Mouse (Mus musculus): ENCODE data around the gene Cysltr2. TPM values are rescaled to one million over a fixed set of nuclear protein-coding genes. Genes with fewer than 3 reads are reported as not detected.

Cysltr2 gene
- polyA plus RNA-seq (2014; fragmentation: Nextera tagmentation; extraction: Ambion mirVana) = 0.20 TPM in 1 of 2 replicates, not detected in the other

GRCm38 (mm10) chr14:73048937-73049336, at the start of gene Cysltr2:
Gene Cysltr2 (minus strand): TSS chr14:73049114.
- Histone ChIP-seq H3K27me3 (ENCODE audit: control insufficient read depth, insufficient read depth, low read length) (no peaks in the 10 kb centered on the region), H3K9ac (ENCODE audit: low read depth, low read length) (no peak within 1 kb of the TSS), H3K27ac (ENCODE audit: low read depth, low read length) (no peak within 1 kb of the TSS)

GRCm38 (mm10) chr14:73094802-73095550, 46.1 kb upstream of the Cysltr2 start:
- no peak; the same call in 1 of the 2 replicates for ATAC-seq (ENCODE audit: low FRiP score, low TSS enrichment)
- H3K9me3 ChIP-seq (ENCODE audit: control insufficient read depth, low read length) = no peaks in the 10 kb centered on the region
- no peak overlapping the region for H3K4me2 ChIP-seq (replicated peaks; ENCODE audit: low read depth, low read length)
- H3K27me3 ChIP-seq (ENCODE audit: control insufficient read depth, insufficient read depth, low read length) = no peaks in the 10 kb centered on the region
- H3K4me1 ChIP-seq (ENCODE audit: control insufficient read depth, insufficient read depth, low read length) = no peaks in the 10 kb centered on the region
- H3K4me3 ChIP-seq (ENCODE audit: low read length) = no peak overlapping the region
- H3K27ac ChIP-seq (ENCODE audit: low read depth, low read length) = no peak overlapping the region
- WGBS = 60% methylated on average over 13 of the region's 13 CpGs
- H3K9ac ChIP-seq (ENCODE audit: low read depth, low read length) = no peak overlapping the region
- no peaks in the 10 kb centered on the region for H3K36me3 ChIP-seq (ENCODE audit: control insufficient read depth, insufficient read depth, low read length)

More at GRCm38 (mm10) chr14:73048937-73049336, at the start of gene Cysltr2:
- H3K36me3 ChIP-seq (ENCODE audit: control insufficient read depth, insufficient read depth, low read length) = no peaks in the 10 kb centered on the region
- no peak within 1 kb of the TSS for H3K4me3 ChIP-seq (ENCODE audit: low read length)
- no peaks in the 10 kb centered on the region for H3K9me3 ChIP-seq (ENCODE audit: control insufficient read depth, low read length)
- H3K4me1 ChIP-seq (ENCODE audit: control insufficient read depth, insufficient read depth, low read length) = no peaks in the 10 kb centered on the region
- 61% methylated on average over 6 of the region's 6 CpGs for WGBS
- ATAC-seq (ENCODE audit: low FRiP score, low TSS enrichment) = no peak
- H3K4me2 ChIP-seq (replicated peaks; ENCODE audit: low read depth, low read length) = no peak within 1 kb of the TSS

GRCm38 (mm10) chr14:73092871-73093270, 44.0 kb upstream of the Cysltr2 start:
- no peak for ATAC-seq (ENCODE audit: low FRiP score, low TSS enrichment)
- WGBS = 88% methylated on average over 3 of the region's 3 CpGs
- H3K4me2 ChIP-seq (replicated peaks; ENCODE audit: low read depth, low read length) = no peak overlapping the region
- H3K9ac ChIP-seq (ENCODE audit: low read depth, low read length) = no peak overlapping the region
- no peak overlapping the region for H3K27ac ChIP-seq (ENCODE audit: low read depth, low read length)
- H3K27me3 ChIP-seq (ENCODE audit: control insufficient read depth, insufficient read depth, low read length) = no peaks in the 10 kb centered on the region
- H3K4me1 ChIP-seq (ENCODE audit: control insufficient read depth, insufficient read depth, low read length) = no peaks in the 10 kb centered on the region
- no peaks in the 10 kb centered on the region for H3K36me3 ChIP-seq (ENCODE audit: control insufficient read depth, insufficient read depth, low read length)
- H3K9me3 ChIP-seq (ENCODE audit: control insufficient read depth, low read length) = no peaks in the 10 kb centered on the region
- H3K4me3 ChIP-seq (ENCODE audit: low read length) = no peak overlapping the region

GRCm38 (mm10) chr14:73088224-73088623, 39.3 kb upstream of the Cysltr2 start:
- Histone ChIP-seq H3K4me1 (ENCODE audit: control insufficient read depth, insufficient read depth, low read length) (no peaks in the 10 kb centered on the region), H3K4me2 (replicated peaks; ENCODE audit: low read depth, low read length) (no peak overlapping the region), H3K36me3 (ENCODE audit: control insufficient read depth, insufficient read depth, low read length) (no peaks in the 10 kb centered on the region), H3K9me3 (ENCODE audit: control insufficient read depth, low read length) (no peaks in the 10 kb centered on the region), H3K27me3 (ENCODE audit: control insufficient read depth, insufficient read depth, low read length) (no peaks in the 10 kb centered on the region), H3K27ac (ENCODE audit: low read depth, low read length) (no peak overlapping the region), H3K4me3 (ENCODE audit: low read length) (no peak overlapping the region), H3K9ac (ENCODE audit: low read depth, low read length) (no peak overlapping the region)
- ATAC-seq (ENCODE audit: low FRiP score, low TSS enrichment) = no peak
- 81% methylated on average over 1 of the region's 1 CpGs for WGBS

- Histone ChIP-seq H3K4me2 (replicated peaks; ENCODE audit: low read depth, low read length) (no peak overlapping the region), H3K9me3 (ENCODE audit: control insufficient read depth, low read length) (no peaks in the 10 kb centered on the region), H3K4me1 (ENCODE audit: control insufficient read depth, insufficient read depth, low read length) (no peaks in the 10 kb centered on the region), H3K9ac (ENCODE audit: low read depth, low read length) (no peak overlapping the region), H3K36me3 (ENCODE audit: control insufficient read depth, insufficient read depth, low read length) (no peaks in the 10 kb centered on the region), H3K27ac (ENCODE audit: low read depth, low read length) (no peak overlapping the region), H3K27me3 (ENCODE audit: control insufficient read depth, insufficient read depth, low read length) (no peaks in the 10 kb centered on the region), H3K4me3 (ENCODE audit: low read length) (no peak overlapping the region)
- ATAC-seq (ENCODE audit: low FRiP score, low TSS enrichment) = no peak
- 84% methylated on average over 5 of the region's 5 CpGs for WGBS
These were observed 38.8 kb upstream of the Cysltr2 start for GRCm38 (mm10) chr14:73087746-73088145.

GRCm38 (mm10) chr14:73087247-73087646, 38.3 kb upstream of the Cysltr2 start:
- no peak overlapping the region for H3K27ac ChIP-seq (ENCODE audit: low read depth, low read length)
- H3K4me1 ChIP-seq (ENCODE audit: control insufficient read depth, insufficient read depth, low read length) = no peaks in the 10 kb centered on the region
- no peak for ATAC-seq (ENCODE audit: low FRiP score, low TSS enrichment)
- no peaks in the 10 kb centered on the region for H3K36me3 ChIP-seq (ENCODE audit: control insufficient read depth, insufficient read depth, low read length)
- H3K9me3 ChIP-seq (ENCODE audit: control insufficient read depth, low read length) = no peaks in the 10 kb centered on the region
- no peak overlapping the region for H3K9ac ChIP-seq (ENCODE audit: low read depth, low read length)
- no peak overlapping the region for H3K4me2 ChIP-seq (replicated peaks; ENCODE audit: low read depth, low read length)
- no peaks in the 10 kb centered on the region for H3K27me3 ChIP-seq (ENCODE audit: control insufficient read depth, insufficient read depth, low read length)
- H3K4me3 ChIP-seq (ENCODE audit: low read length) = no peak overlapping the region
- 90% methylated on average over 5 of the region's 5 CpGs for WGBS

- H3K4me2 ChIP-seq (replicated peaks; ENCODE audit: low read depth, low read length) = no peak overlapping the region
- no peaks in the 10 kb centered on the region for H3K36me3 ChIP-seq (ENCODE audit: control insufficient read depth, insufficient read depth, low read length)
- H3K9me3 ChIP-seq (ENCODE audit: control insufficient read depth, low read length) = no peaks in the 10 kb centered on the region
- H3K9ac ChIP-seq (ENCODE audit: low read depth, low read length) = no peak overlapping the region
- H3K4me3 ChIP-seq (ENCODE audit: low read length) = no peak overlapping the region
- 59% methylated on average over 3 of the region's 3 CpGs for WGBS
- no peaks in the 10 kb centered on the region for H3K4me1 ChIP-seq (ENCODE audit: control insufficient read depth, insufficient read depth, low read length)
- no peak for ATAC-seq (ENCODE audit: low FRiP score, low TSS enrichment)
- H3K27ac ChIP-seq (ENCODE audit: low read depth, low read length) = no peak overlapping the region
- H3K27me3 ChIP-seq (ENCODE audit: control insufficient read depth, insufficient read depth, low read length) = no peaks in the 10 kb centered on the region
These were observed 37.5 kb upstream of the Cysltr2 start for GRCm38 (mm10) chr14:73086425-73086824.

- H3K4me3 ChIP-seq (ENCODE audit: low read length) = no peak overlapping the region
- no peaks in the 10 kb centered on the region for H3K27me3 ChIP-seq (ENCODE audit: control insufficient read depth, insufficient read depth, low read length)
- H3K4me1 ChIP-seq (ENCODE audit: control insufficient read depth, insufficient read depth, low read length) = no peaks in the 10 kb centered on the region
- no peaks in the 10 kb centered on the region for H3K9me3 ChIP-seq (ENCODE audit: control insufficient read depth, low read length)
- H3K4me2 ChIP-seq (replicated peaks; ENCODE audit: low read depth, low read length) = no peak overlapping the region
- H3K27ac ChIP-seq (ENCODE audit: low read depth, low read length) = no peak overlapping the region
- ATAC-seq (ENCODE audit: low FRiP score, low TSS enrichment) = no peak
- H3K36me3 ChIP-seq (ENCODE audit: control insufficient read depth, insufficient read depth, low read length) = no peaks in the 10 kb centered on the region
- 89% methylated on average over 2 of the region's 2 CpGs for WGBS
- no peak overlapping the region for H3K9ac ChIP-seq (ENCODE audit: low read depth, low read length)
These were observed 34.6 kb upstream of the Cysltr2 start for GRCm38 (mm10) chr14:73083563-73083962.

GRCm38 (mm10) chr14:73064460-73064859, 15.5 kb upstream of the Cysltr2 start:
- no peak overlapping the region for H3K27ac ChIP-seq (ENCODE audit: low read depth, low read length)
- H3K36me3 ChIP-seq (ENCODE audit: control insufficient read depth, insufficient read depth, low read length) = no peaks in the 10 kb centered on the region
- no peak overlapping the region for H3K9ac ChIP-seq (ENCODE audit: low read depth, low read length)
- no peak overlapping the region for H3K4me2 ChIP-seq (replicated peaks; ENCODE audit: low read depth, low read length)
- H3K4me3 ChIP-seq (ENCODE audit: low read length) = no peak overlapping the region
- H3K9me3 ChIP-seq (ENCODE audit: control insufficient read depth, low read length) = no peaks in the 10 kb centered on the region
- 83% methylated on average over 7 of the region's 7 CpGs for WGBS
- no peaks in the 10 kb centered on the region for H3K27me3 ChIP-seq (ENCODE audit: control insufficient read depth, insufficient read depth, low read length)
- no peak for ATAC-seq (ENCODE audit: low FRiP score, low TSS enrichment)
- H3K4me1 ChIP-seq (ENCODE audit: control insufficient read depth, insufficient read depth, low read length) = no peaks in the 10 kb centered on the region
